Comparison of ENCODE assay signal across 12 mouse cellular contexts in genomic region chr2:4101370-4101769, GRCm38 (mm10).
A peak's percentile ranks its signal among the peaks of the same experiment; 100 is the strongest.
DNase-seq lines count a peak whose midpoint lies in the region; ATAC-seq lines count a peak whose summit lies in the region.
"Had no signal": no experiment of that assay in that cellular context is flagged by ENCODE, and none has a peak within 500 bp of the region (broad histone marks: within the 10 kb centered on the region; RNA-seq: fewer than 3 reads in every experiment).

No protein-coding gene starts in this region.

- WGBS in forebrain, embryonic 15.5 days, result 40% methylated on average over 2 of the region's 2 CpGs
- 85% methylated on average over 2 of the region's 2 CpGs for WGBS in forebrain, embryonic 11.5 days
- WGBS in midbrain, embryonic 16.5 days, result 46% methylated on average over 2 of the region's 2 CpGs
- WGBS in midbrain, embryonic 13.5 days, result 69% methylated on average over 2 of the region's 2 CpGs

- peaks cover 33% of the 10 kb centered on the region for H3K4me1 ChIP-seq in forebrain, embryonic 15.5 days
- H3K4me1 ChIP-seq in forebrain, embryonic 11.5 days (replicated peaks; ENCODE audit: control insufficient read depth, insufficient read depth, low read length), result no peaks in the 10 kb centered on the region; the same call in 1 of the 2 replicates
- peaks cover 29% of the 10 kb centered on the region for H3K4me1 ChIP-seq in midbrain, embryonic 16.5 days (ENCODE audit: control insufficient read depth, insufficient read depth, low read length)
- H3K4me1 ChIP-seq in midbrain, embryonic 13.5 days (replicated peaks), result peaks cover 28% of the 10 kb centered on the region

- no peak overlapping the region for H3K4me2 ChIP-seq in forebrain, embryonic 15.5 days (replicated peaks)
- H3K4me2 ChIP-seq in forebrain, embryonic 11.5 days (ENCODE audit: low read depth, low read length, severe bottlenecking), result no peak overlapping the region
- no peak overlapping the region for H3K4me2 ChIP-seq in midbrain, embryonic 16.5 days (ENCODE audit: low read length)
- H3K4me2 ChIP-seq in midbrain, embryonic 13.5 days (replicated peaks), result no peak overlapping the region

- H3K27ac ChIP-seq in forebrain, embryonic 15.5 days (replicated peaks), result peak overlapping the region; percentile 46; the same call in 1 of the 2 replicates
- H3K27ac ChIP-seq in forebrain, embryonic 11.5 days (ENCODE audit: low read depth, low read length), result no peak overlapping the region
- H3K27ac ChIP-seq in midbrain, embryonic 16.5 days (ENCODE audit: low read length), result peak overlapping the region; percentile 50; the same call in 1 of the 2 replicates
- no peak overlapping the region for H3K27ac ChIP-seq in midbrain, embryonic 13.5 days

- no peak overlapping the region for H3K9ac ChIP-seq in forebrain, embryonic 15.5 days (replicated peaks)
- no peak overlapping the region for H3K9ac ChIP-seq in forebrain, embryonic 11.5 days (ENCODE audit: low read length)
- no peak overlapping the region for H3K9ac ChIP-seq in midbrain, embryonic 16.5 days (ENCODE audit: low read depth, low read length)
- no peak overlapping the region for H3K9ac ChIP-seq in midbrain, embryonic 13.5 days (replicated peaks)
- H3K9ac ChIP-seq: liver, postnatal 0 days had no signal

- no peaks in the 10 kb centered on the region for H3K27me3 ChIP-seq in forebrain, embryonic 15.5 days
- 0 out of 2 replicates have a peak, but pooled peaks cover 6% of the 10 kb centered on the region for H3K27me3 ChIP-seq in forebrain, embryonic 11.5 days (ENCODE audit: control insufficient read depth, insufficient read depth, low read length)
- no peaks in the 10 kb centered on the region for H3K27me3 ChIP-seq in midbrain, embryonic 16.5 days (ENCODE audit: control insufficient read depth, insufficient read depth, low read depth, low read length)
- peaks cover 56% of the 10 kb centered on the region for H3K27me3 ChIP-seq in midbrain, embryonic 13.5 days

- H3K36me3 ChIP-seq in forebrain, embryonic 15.5 days, result no peaks in the 10 kb centered on the region
- H3K36me3 ChIP-seq in forebrain, embryonic 11.5 days (ENCODE audit: control insufficient read depth, insufficient read depth, low read length), result no peaks in the 10 kb centered on the region
- H3K36me3 ChIP-seq in midbrain, embryonic 16.5 days (ENCODE audit: control insufficient read depth, insufficient read depth, low read length), result no peaks in the 10 kb centered on the region
- H3K36me3 ChIP-seq in midbrain, embryonic 13.5 days, result no peaks in the 10 kb centered on the region

- peak; percentile 60; the same call in 1 of the 2 replicates for ATAC-seq in forebrain, embryonic 15.5 days (replicated peaks)
- no peak for ATAC-seq in forebrain, embryonic 11.5 days (replicated peaks; ENCODE audit: low FRiP score)
- no peak for ATAC-seq in midbrain, embryonic 16.5 days
- ATAC-seq in midbrain, embryonic 13.5 days, result no peak
- ATAC-seq: liver, postnatal 0 days had no signal

- H3K9me3 ChIP-seq in forebrain, embryonic 15.5 days, result no peaks in the 10 kb centered on the region
- H3K9me3 ChIP-seq in forebrain, embryonic 11.5 days (ENCODE audit: control insufficient read depth, low read length), result no peaks in the 10 kb centered on the region
- no peaks in the 10 kb centered on the region for H3K9me3 ChIP-seq in midbrain, embryonic 16.5 days (replicated peaks; ENCODE audit: control insufficient read depth, low read length, poor library complexity, severe bottlenecking)
- H3K9me3 ChIP-seq in midbrain, embryonic 13.5 days, result no peaks in the 10 kb centered on the region

- no peak for DNase-seq in forebrain, embryonic 11.5 days (ENCODE audit: low spot score)
- peak; percentile 42 to 58 for DNase-seq in left cerebral cortex, adult 18-20 months (ENCODE audit: low spot score in 2 of 2)
- DNase-seq in right cerebral cortex, postnatal 36 days (ENCODE audit: low spot score in 2 of 2), result peak; percentile 28 to 71
- no peak for DNase-seq in testis, postnatal 10 days (ENCODE audit: low spot score)
- DNase-seq in embryo, embryonic 10 days (ENCODE audit: low spot score), result no peak
- DNase-seq: B cell, adult 2 months; kidney, adult 11 months; liver, postnatal 0 days; thymus, adult 2 months had no signal

- H3K4me3 ChIP-seq in forebrain, embryonic 15.5 days, result no peak overlapping the region
- no peak overlapping the region for H3K4me3 ChIP-seq in forebrain, embryonic 11.5 days (ENCODE audit: low read depth, low read length)
- H3K4me3 ChIP-seq in midbrain, embryonic 16.5 days (ENCODE audit: low read depth, low read length), result no peak overlapping the region
- no peak overlapping the region for H3K4me3 ChIP-seq in midbrain, embryonic 13.5 days (replicated peaks)

Comparison
In these comparisons a context has a peak if more than half of its experiments do, and no peak if none do; other contexts are left out.
1. H3K27ac ChIP-seq: peak in forebrain, embryonic 15.5 days (single experiment) and midbrain, embryonic 16.5 days (single experiment); none in forebrain, embryonic 11.5 days (single experiment) and midbrain, embryonic 13.5 days (single experiment).
2. DNase-seq: peak in left cerebral cortex, adult 18-20 months (2 of 2) and right cerebral cortex, postnatal 36 days (2 of 2); none in forebrain, embryonic 11.5 days (single experiment), testis, postnatal 10 days (single experiment) and embryo, embryonic 10 days (single experiment).